Mouse (Mus musculus) limb, embryonic 14.5 days (tissue): Measurements from ENCODE around the gene Atp8b4. TPM values are rescaled to one million over a fixed set of nuclear protein-coding genes. Genes with fewer than 3 reads are reported as not detected.

ENCODE experiments used
- ATAC-seq: fragments of 200-750 bp; cut with Nextera tagmentation; 2 replicates; pipeline ENCODE4 v1.8.0; 2017; ENCODE audit warnings: low read depth, moderate number of reproducible peaks, moderate TSS enrichment; ENCODE audit not compliant: low FRiP score
- DNase-seq: peaks from one replicate; pipeline ENCODE4 v3.0.0-alpha.2; 2015; ENCODE audit warnings: low spot score
- H3K27ac ChIP-seq: fragments of 300-500 bp; sonication (generic); replicated peaks from 2 replicates; pipeline ENCODE4 v1.5.1; 2014; ENCODE audit warnings: low read depth, mild to moderate bottlenecking, low read length, moderate library complexity, mixed read lengths
- H3K27me3 ChIP-seq: fragments of 300-500 bp; sonication (generic); 2 replicates; pipeline ENCODE4 v1.6.1; 2014; ENCODE audit warnings: low read length, mixed read lengths; ENCODE audit not compliant: control insufficient read depth, insufficient read depth
- H3K36me3 ChIP-seq: fragments of 300-500 bp; sonication (generic); 2 replicates; pipeline ENCODE4 v1.6.1; 2014; ENCODE audit warnings: mild to moderate bottlenecking, low read length, moderate library complexity, mixed read lengths; ENCODE audit not compliant: control insufficient read depth, insufficient read depth
- H3K4me1 ChIP-seq: fragments of 300-500 bp; sonication (generic); 2 replicates; pipeline ENCODE4 v1.6.1; 2014; ENCODE audit warnings: antibody characterized with exemption, low read length, mixed read lengths; ENCODE audit not compliant: control insufficient read depth, insufficient read depth
- H3K4me2 ChIP-seq: fragments of 300-500 bp; sonication (generic); replicated peaks from 2 replicates; pipeline ENCODE4 v1.6.1; 2014; ENCODE audit warnings: low read depth, mild to moderate bottlenecking, low read length, moderate library complexity; ENCODE audit not compliant: severe bottlenecking
- H3K4me3 ChIP-seq: fragments of 300-500 bp; sonication (generic); replicated peaks from 2 replicates; pipeline ENCODE4 v1.5.1; 2014; ENCODE audit warnings: low read length
- H3K9ac ChIP-seq: fragments of 300-500 bp; sonication (generic); 2 replicates; pipeline ENCODE4 v1.6.1; 2014; ENCODE audit warnings: mild to moderate bottlenecking, low read depth, low read length, moderate library complexity; ENCODE audit not compliant: severe bottlenecking
- H3K9me3 ChIP-seq: fragments of 300-500 bp; sonication (generic); 2 replicates; pipeline ENCODE4 v1.6.1; 2016; ENCODE audit warnings: low read length; ENCODE audit not compliant: control insufficient read depth
- POLR2A ChIP-seq: fragments of 200-500 bp; IDR thresholded peaks from 2 replicates; pipeline ENCODE4 v1.8.0; 2012; ENCODE audit warnings: inconsistent platforms, mild to moderate bottlenecking, moderate library complexity, borderline replicate concordance; ENCODE audit not compliant: insufficient read depth, insufficient read length; ENCODE audit errors: extremely low read depth
- WGBS: fragments of 180-500 bp; shearing (Covaris S2); extraction: QIAGEN DNeasy Blood & Tissue Kit; methylation state at CpG from one replicate; pipeline ENCODE4 v1.1.7; 2014; 5-methylcytosine and 5-hydroxymethylcytosine counted together
- polyA plus RNA-seq, 2 experiments: library from polyadenylated mRNA; depleted of rRNA in 1 of 2; stranded (reverse) in 1 of 2; unstranded in 1 of 2; fragments of >200 nt; fragmentation: Nextera tagmentation in 1 of 2; extraction: Ambion mirVana in 1 of 2; gene quantifications; 2 replicates each; pipeline versions ENCODE4 v1.2.1 to v1.2.3; 2012 to 2014

Gene Atp8b4
- polyA plus RNA-seq, 2 experiments: 0.36 to 0.40 TPM

GRCm38 (mm10) chr2:126491446-126491845, 9.0 kb downstream of the Atp8b4 start:
- Histone ChIP-seq H3K36me3 (no peaks in the 10 kb centered on the region), H3K9me3 (no peaks in the 10 kb centered on the region), H3K4me1 (no peaks in the 10 kb centered on the region), H3K9ac (no peak overlapping the region), H3K4me2 (no peak overlapping the region), H3K27ac (no peak overlapping the region), H3K27me3 (no peaks in the 10 kb centered on the region), H3K4me3 (no peak overlapping the region)
- ATAC-seq (no peak), DNase-seq (no peak)
- WGBS: 80% methylated on average over 4 of the region's 4 CpGs
- TF ChIP-seq POLR2A: no peak

DNA sequence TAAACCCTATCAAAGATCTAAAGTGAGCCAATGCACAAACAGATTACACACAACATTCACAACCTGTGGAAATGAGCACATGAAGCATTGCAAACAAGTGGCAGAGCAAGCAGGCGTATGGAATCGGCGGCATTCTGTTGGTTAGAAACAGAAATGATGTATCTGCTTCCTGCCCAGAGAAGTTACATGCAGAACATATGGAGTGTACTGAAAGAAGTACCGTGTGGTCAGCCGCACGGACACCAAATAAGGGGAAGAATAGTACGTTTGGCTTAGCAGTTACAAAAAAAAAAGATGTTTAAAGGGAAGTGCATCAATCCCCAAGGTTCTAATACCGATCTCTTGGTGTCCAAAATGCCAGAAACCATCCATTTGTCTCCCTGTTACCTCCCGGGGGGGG, 9.9 kb downstream of the Atp8b4 start:
- ATAC-seq (no peak), DNase-seq (no peak)
- Histone ChIP-seq H3K36me3 (no peaks in the 10 kb centered on the region), H3K9me3 (no peaks in the 10 kb centered on the region), H3K4me2 (no peak overlapping the region), H3K27ac (no peak overlapping the region), H3K9ac (no peak overlapping the region), H3K4me1 (no peaks in the 10 kb centered on the region), H3K27me3 (no peaks in the 10 kb centered on the region), H3K4me3 (no peak overlapping the region)
- TF ChIP-seq POLR2A: no peak
- 89% methylated on average over 9 of the region's 9 CpGs for WGBS

DNA sequence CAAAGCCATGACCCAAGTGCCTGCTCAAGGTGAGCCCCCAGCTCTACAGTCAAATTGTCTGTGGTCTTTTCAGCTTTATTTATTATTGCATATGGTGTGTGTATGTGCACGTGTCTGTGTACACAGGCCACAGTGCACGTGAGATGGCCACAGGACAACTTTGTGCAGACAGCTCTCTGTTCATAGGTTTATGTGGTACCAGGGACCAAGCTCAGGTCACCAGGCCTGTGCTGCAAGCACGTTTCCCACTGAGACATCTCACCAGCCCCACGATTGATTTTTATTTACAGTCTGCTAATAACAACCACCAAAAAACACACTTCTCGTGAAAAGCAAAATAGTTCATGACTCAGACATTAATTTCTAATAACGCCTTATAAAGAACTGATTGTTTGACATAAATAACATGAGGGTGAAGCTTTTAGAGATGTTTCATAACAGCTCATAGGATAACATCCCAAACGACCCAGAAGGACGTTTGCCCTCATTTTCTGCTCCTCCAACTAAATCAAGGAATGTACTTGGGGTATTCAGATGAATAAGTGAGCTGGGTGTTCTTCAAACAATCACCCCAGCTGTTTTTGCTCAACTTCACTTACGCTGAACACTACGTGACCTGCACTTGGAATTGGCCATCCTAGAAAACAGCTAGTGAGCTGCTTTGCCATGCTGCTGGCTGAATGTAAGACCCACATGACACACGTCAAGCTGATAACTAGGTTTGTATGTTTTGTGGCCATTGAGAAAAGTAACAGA, 15.0 kb downstream of the Atp8b4 start:
- DNase-seq (no peak), ATAC-seq (no peak)
- H3K36me3 ChIP-seq: no peaks in the 10 kb centered on the region
- 68% methylated on average over 11 of the region's 11 CpGs for WGBS
- no peak overlapping the region for H3K4me2 ChIP-seq
- no peak overlapping the region for H3K4me3 ChIP-seq
- H3K4me1 ChIP-seq: no peaks in the 10 kb centered on the region
- no peak for TF ChIP-seq POLR2A
- H3K27ac ChIP-seq: no peak overlapping the region
- H3K9ac ChIP-seq: no peak overlapping the region
- no peaks in the 10 kb centered on the region for H3K27me3 ChIP-seq
- no peaks in the 10 kb centered on the region for H3K9me3 ChIP-seq

DNA sequence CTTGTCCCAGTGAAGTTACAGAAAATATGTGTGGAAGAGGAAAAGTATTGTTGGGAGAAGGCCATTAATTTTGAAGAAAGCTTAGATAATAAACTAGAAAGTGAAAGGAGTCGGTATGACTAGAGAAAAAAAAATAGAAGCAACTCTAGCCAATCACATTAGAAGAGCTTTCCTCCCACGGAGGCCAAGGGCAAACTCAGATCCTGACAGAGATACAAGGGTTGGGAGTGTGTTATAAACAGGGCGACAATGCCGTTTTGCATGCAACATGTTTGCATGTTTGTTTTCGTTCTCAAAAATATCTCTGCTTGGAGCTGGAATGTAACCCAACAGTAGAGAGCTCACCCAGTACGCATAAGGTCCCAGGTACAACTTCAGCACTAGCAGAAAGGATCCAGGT, 17.1 kb downstream of the Atp8b4 start:
- H3K4me2 ChIP-seq: no peak overlapping the region
- no peak for TF ChIP-seq POLR2A
- no peak for ATAC-seq
- no peak overlapping the region for H3K4me3 ChIP-seq
- H3K4me1 ChIP-seq: no peaks in the 10 kb centered on the region
- H3K9ac ChIP-seq: no peak overlapping the region
- no peak overlapping the region for H3K27ac ChIP-seq
- no peak for DNase-seq
- no peaks in the 10 kb centered on the region for H3K36me3 ChIP-seq
- 79% methylated on average over 6 of the region's 6 CpGs for WGBS
- no peaks in the 10 kb centered on the region for H3K27me3 ChIP-seq
- H3K9me3 ChIP-seq: no peaks in the 10 kb centered on the region

DNA sequence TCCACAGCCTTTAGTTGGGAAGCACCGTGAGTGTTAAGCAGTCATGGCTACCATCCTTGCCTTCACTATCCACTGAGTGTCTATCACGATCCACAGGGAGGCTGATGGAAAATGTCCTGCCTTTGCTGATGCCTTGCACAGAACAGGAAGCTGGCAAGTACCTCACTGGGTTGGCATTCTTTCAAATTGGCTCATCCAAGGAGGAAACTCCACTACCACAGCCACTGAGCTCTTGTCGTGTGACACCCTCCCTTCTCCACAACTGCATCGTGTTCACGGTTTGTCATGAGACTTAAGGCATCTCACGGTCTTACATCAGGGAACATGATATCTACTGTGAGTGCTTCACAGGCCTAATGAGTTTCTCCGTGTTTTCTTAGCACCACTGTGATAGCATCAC, 22.9 kb downstream of the Atp8b4 start:
- Histone ChIP-seq H3K27ac (no peak overlapping the region), H3K36me3 (no peaks in the 10 kb centered on the region), H3K4me3 (no peak overlapping the region), H3K4me1 (no peaks in the 10 kb centered on the region), H3K27me3 (no peaks in the 10 kb centered on the region), H3K9me3 (no peaks in the 10 kb centered on the region), H3K9ac (no peak overlapping the region), H3K4me2 (no peak overlapping the region)
- no peak for TF ChIP-seq POLR2A
- WGBS: 88% methylated on average over 7 of the region's 7 CpGs
- DNase-seq: no peak
- no peak for ATAC-seq
